8 mouse cellular contexts compared by ENCODE assay signal in the genomic region with DNA sequence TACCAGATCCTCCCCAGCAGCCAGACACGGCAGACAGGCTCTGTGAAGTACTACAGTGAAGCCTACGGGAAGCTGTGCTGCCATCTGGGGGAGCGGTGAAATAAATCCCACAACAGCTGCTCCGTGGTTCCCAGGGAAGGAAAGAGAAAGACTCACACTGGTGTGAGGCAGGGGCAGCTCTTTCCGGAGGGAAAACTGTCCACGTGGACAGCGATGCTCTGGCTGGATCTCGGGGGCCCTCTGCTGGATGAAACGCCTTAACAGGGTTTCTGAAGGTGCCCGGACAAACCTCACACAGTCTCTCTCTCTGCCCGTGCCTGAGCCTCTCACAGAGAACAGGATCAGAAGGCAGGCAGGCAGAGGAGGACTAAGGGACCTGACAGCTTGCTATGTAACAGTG. TPM values are rescaled to one million over a fixed set of nuclear protein-coding genes. Genes with fewer than 3 reads are reported as not detected.
DNase-seq lines count a peak whose midpoint lies in the region; ATAC-seq and TF ChIP-seq lines count a peak whose summit lies in the region.

No protein-coding gene starts in this region.

- H3K4me3 ChIP-seq in C2C12 (ENCODE audit: insufficient read depth, poor library complexity, severe bottlenecking) (no peak overlapping the region), myocyte (no peak overlapping the region)
- H3K4me3 ChIP-seq in forebrain, embryonic 11.5 days (ENCODE audit: low read depth, low read length) = no peak overlapping the region
- H3K4me3 ChIP-seq in heart, embryonic 15.5 days = peak overlapping the region; percentile 7; the same call in 1 of the 2 replicates
- H3K4me3 ChIP-seq in liver, adult 2 months (ENCODE audit: insufficient read depth, low read depth, low read length) = no peak overlapping the region

- H3K79me3 ChIP-seq in C2C12 (ENCODE audit: low read depth) = no peaks in the 10 kb centered on the region

- H3K4me1 ChIP-seq in forebrain, embryonic 11.5 days (replicated peaks; ENCODE audit: control insufficient read depth, insufficient read depth, low read length) = peaks cover 24% of the 10 kb centered on the region
- peaks cover 9% of the 10 kb centered on the region for H3K4me1 ChIP-seq in heart, embryonic 15.5 days (replicated peaks)
- H3K4me1 ChIP-seq in liver, adult 2 months (ENCODE audit: control insufficient read depth, insufficient read depth, low read length) = peaks cover 2% of the 10 kb centered on the region; the same call in 1 of the 2 replicates

- H3ac ChIP-seq in C2C12 (ENCODE audit: control insufficient read depth, insufficient read length, low read depth) (peak overlapping the region; percentile 28), myocyte (ENCODE audit: control insufficient read depth, insufficient read length) (no peak overlapping the region)

- H3K9me3 ChIP-seq in forebrain, embryonic 11.5 days (ENCODE audit: control insufficient read depth, low read length) = no peaks in the 10 kb centered on the region
- H3K9me3 ChIP-seq in heart, embryonic 15.5 days (replicated peaks) = no peaks in the 10 kb centered on the region

- H3K27ac ChIP-seq in forebrain, embryonic 11.5 days (ENCODE audit: low read depth, low read length) = 0 out of 2 replicates have a peak overlapping the region, but pooled peaks have one; percentile 10
- H3K27ac ChIP-seq in heart, embryonic 15.5 days = peak overlapping the region; percentile 38; the same call in 1 of the 2 replicates
- H3K27ac ChIP-seq in liver, adult 2 months (replicated peaks; ENCODE audit: insufficient read depth, low read depth, low read length) = no peak overlapping the region

- H3K79me2 ChIP-seq in C2C12 (ENCODE audit: control insufficient read depth, insufficient read depth) (no peaks in the 10 kb centered on the region), myocyte (ENCODE audit: control insufficient read depth, insufficient read depth) (no peaks in the 10 kb centered on the region)
- no peaks in the 10 kb centered on the region; the same call in 1 of the 2 replicates for H3K79me2 ChIP-seq in liver, adult 2 months (ENCODE audit: control insufficient read depth, insufficient read depth, low read length)

- no peaks in the 10 kb centered on the region for H3K27me3 ChIP-seq in C2C12 (ENCODE audit: control insufficient read depth, insufficient read depth, insufficient read length)
- H3K27me3 ChIP-seq in forebrain, embryonic 11.5 days (ENCODE audit: control insufficient read depth, insufficient read depth, low read length) = no peaks in the 10 kb centered on the region
- H3K27me3 ChIP-seq in heart, embryonic 15.5 days = peaks cover 16% of the 10 kb centered on the region; the same call in 1 of the 2 replicates
- no peaks in the 10 kb centered on the region for H3K27me3 ChIP-seq in liver, adult 2 months (ENCODE audit: control insufficient read depth, insufficient read depth, low read length)
- peaks cover 7% of the 10 kb centered on the region for H3K27me3 ChIP-seq in myocyte (ENCODE audit: control insufficient read depth, insufficient read depth, insufficient read length)

- 0 out of 2 replicates have a peak overlapping the region, but pooled peaks have one; percentile 15 for H3K4me2 ChIP-seq in forebrain, embryonic 11.5 days (ENCODE audit: low read depth, low read length, severe bottlenecking)
- H3K4me2 ChIP-seq in heart, embryonic 15.5 days = peak overlapping the region; percentile 54
- peak overlapping the region; percentile 46 for H3K4me2 ChIP-seq in myocyte (ENCODE audit: low read depth)

- TF ChIP-seq CTCF in C2C12 (IDR thresholded peaks at IDR 0.05; ENCODE audit: control insufficient read depth, insufficient read depth, insufficient read length) = peak; percentile 69
- TF ChIP-seq CTCF in brain, embryonic 14.5 days (IDR thresholded peaks at IDR 0.05; ENCODE audit: borderline replicate concordance, extremely low read depth, insufficient read depth, insufficient read length) = peak; percentile 93
- TF ChIP-seq CTCF in liver, adult 2 months (IDR thresholded peaks at IDR 0.05; ENCODE audit: low read depth, low read length) = peak; percentile 89

- no peaks in the 10 kb centered on the region for H3K36me3 ChIP-seq in C2C12 (ENCODE audit: control insufficient read depth, insufficient read depth)
- no peaks in the 10 kb centered on the region for H3K36me3 ChIP-seq in forebrain, embryonic 11.5 days (ENCODE audit: control insufficient read depth, insufficient read depth, low read length)
- H3K36me3 ChIP-seq in heart, embryonic 15.5 days = no peaks in the 10 kb centered on the region
- H3K36me3 ChIP-seq in liver, adult 2 months (ENCODE audit: control insufficient read depth, insufficient read depth, low read length) = no peaks in the 10 kb centered on the region
- H3K36me3 ChIP-seq in myocyte (ENCODE audit: control insufficient read depth, insufficient read depth) = no peaks in the 10 kb centered on the region

- H3K9ac ChIP-seq in forebrain, embryonic 11.5 days (ENCODE audit: low read length) = peak overlapping the region; percentile 45
- H3K9ac ChIP-seq in heart, embryonic 15.5 days = 0 out of 2 replicates have a peak overlapping the region, but pooled peaks have one; percentile 7
- H3K9ac ChIP-seq in liver, adult 2 months (ENCODE audit: low read depth, low read length) = 0 out of 2 replicates have a peak overlapping the region, but pooled peaks have one; percentile 5

- 2% methylated on average over 11 of the region's 11 CpGs for WGBS in forebrain, embryonic 11.5 days
- under 1% methylated on average over 11 of the region's 11 CpGs for WGBS in heart, embryonic 15.5 days
- 7% methylated on average over 11 of the region's 11 CpGs for WGBS in liver, adult 2 months

- ATAC-seq in forebrain, embryonic 11.5 days (replicated peaks; ENCODE audit: low FRiP score) = peak; percentile 79
- peak; percentile 88 for ATAC-seq in heart, embryonic 15.5 days (replicated peaks; ENCODE audit: insufficient number of reproducible peaks, insufficient read depth, low FRiP score, low read depth)

- TF ChIP-seq POLR2A in brain, embryonic 14.5 days (IDR thresholded peaks at IDR 0.05; ENCODE audit: borderline replicate concordance, extremely low read depth, insufficient read depth, insufficient read length, poor library complexity, severe bottlenecking) = no peak
- TF ChIP-seq POLR2A in liver, adult 2 months (IDR thresholded peaks at IDR 0.05; ENCODE audit: extremely low read depth, insufficient read depth, low read length) = no peak
- TF ChIP-seq POLR2A in myocyte (IDR thresholded peaks at IDR 0.05; ENCODE audit: insufficient read length, low read depth) = no peak

- peak; percentile 93 for DNase-seq in brain, embryonic 14.5 days (ENCODE audit: low read depth)
- DNase-seq in forebrain, embryonic 11.5 days (ENCODE audit: low spot score) = peak; percentile 90
- DNase-seq in kidney, postnatal 10 days = peak; percentile 94
- DNase-seq in liver, adult 2 months (ENCODE audit: extremely low read depth, low read depth, low spot score) = peak; percentile 29
- DNase-seq in spleen, postnatal 4 days (ENCODE audit: low spot score in 2 of 2) = peak; percentile 48 to 81

TF ChIP-seq in C2C12, 6 proteins besides CTCF, POLR2A, EP300 and RAD21:
- TF ChIP-seq CEBPB (IDR thresholded peaks at IDR 0.05; ENCODE audit: low read depth) (no peak), FOSL1 (IDR thresholded peaks at IDR 0.05; ENCODE audit: insufficient read depth, low read length, poor library complexity, severe bottlenecking) (no peak), MYOG (IDR thresholded peaks at IDR 0.05; ENCODE audit: control insufficient read depth, extremely low read depth, insufficient read length) (no peak), MYOD1 (IDR thresholded peaks at IDR 0.05; ENCODE audit: control insufficient read depth, insufficient read length, low read depth) (peak; percentile 87), USF1 (IDR thresholded peaks at IDR 0.05; ENCODE audit: low read depth) (peak; percentile 90), MAX (IDR thresholded peaks at IDR 0.05) (peak; percentile 98)

TF ChIP-seq in myocyte, 11 proteins besides CTCF, POLR2A, EP300 and RAD21:
- TF ChIP-seq SRF (IDR thresholded peaks at IDR 0.05; ENCODE audit: control insufficient read depth, insufficient read length, low read depth) = peak; percentile 42
- peak; percentile 16 to 90 (median 82) for TF ChIP-seq MYOG (IDR thresholded peaks at IDR 0.05; ENCODE audit: control insufficient read depth in 1 of 3, insufficient read depth in 1 of 3, insufficient read length in 2 of 3, low read depth in 2 of 3)
- TF ChIP-seq MYOD1 (IDR thresholded peaks at IDR 0.05; ENCODE audit: control insufficient read depth in 1 of 3, insufficient read length in 2 of 3, low read depth in 2 of 3) = peak; percentile 58 to 90 (median 88)
- TF ChIP-seq REST (IDR thresholded peaks at IDR 0.05; ENCODE audit: insufficient read depth, insufficient read length) = no peak
- TF ChIP-seq E2F4 (IDR thresholded peaks at IDR 0.05; ENCODE audit: insufficient read depth) = no peak
- TF ChIP-seq MAX (IDR thresholded peaks at IDR 0.05; ENCODE audit: low read depth) = peak; percentile 93
- TF ChIP-seq USF1 (IDR thresholded peaks at IDR 0.05; ENCODE audit: low read depth) = peak; percentile 93
- peak; percentile 49 for TF ChIP-seq TCF12 (IDR thresholded peaks at IDR 0.05; ENCODE audit: insufficient read depth, poor library complexity, severe bottlenecking)

RNA-seq across cellular contexts. Expression of gene Prkcz, which starts 53.1 kb away (rescaled TPM):
- polyA plus RNA-seq in C2C12 (2012; fragmentation: generic; extraction: Trizol) = 0.06 TPM
- 73.8 and 80.3 TPM in 2 replicates for polyA plus RNA-seq in brain, embryonic 14.5 days (2012; rRNA removed)
- 16.5 and 20.8 TPM in 2 replicates for polyA plus RNA-seq in forebrain, embryonic 11.5 days (2014; fragmentation: Nextera tagmentation; extraction: Ambion mirVana)
- polyA plus RNA-seq in heart, embryonic 15.5 days (2015; fragmentation: Nextera tagmentation; extraction: Ambion mirVana) = 6.3 and 7.3 TPM in 2 replicates
- total RNA-seq in liver, adult 2 months (2014; rRNA removed) = 13.8 and 18.3 TPM in 2 replicates
- 11.4 and 11.6 TPM in 2 replicates for polyA plus RNA-seq in liver, adult 2 months (2012; rRNA removed)
- 0.36 TPM for polyA plus RNA-seq in myocyte (2012; fragmentation: generic; extraction: Trizol)

RNA-seq across cellular contexts. Expression of gene Faap20, which starts 58.5 kb away (rescaled TPM):
- polyA plus RNA-seq in C2C12 (2012; fragmentation: generic; extraction: Trizol) (30.6 TPM), myocyte (2012; fragmentation: generic; extraction: Trizol) (40.4 TPM)
- polyA plus RNA-seq in brain, embryonic 14.5 days (2012; rRNA removed) = 71.9 and 96.0 TPM in 2 replicates
- polyA plus RNA-seq in forebrain, embryonic 11.5 days (2014; fragmentation: Nextera tagmentation; extraction: Ambion mirVana) = 105 and 107 TPM in 2 replicates
- polyA plus RNA-seq in heart, embryonic 15.5 days (2015; fragmentation: Nextera tagmentation; extraction: Ambion mirVana) = 64.7 and 67.7 TPM in 2 replicates
- 5.4 and 7.4 TPM in 2 replicates for total RNA-seq in liver, adult 2 months (2014; rRNA removed)
- polyA plus RNA-seq in liver, adult 2 months (2012; rRNA removed) = 28.6 and 33.8 TPM in 2 replicates

Comparison
In these comparisons a context has a peak if more than half of its experiments do, and no peak if none do; other contexts are left out.
1. DNase-seq: peak in every context shown above with its lines; median percentile 94 in kidney, postnatal 10 days; 93 in brain, embryonic 14.5 days; 90 in forebrain, embryonic 11.5 days; 64 in spleen, postnatal 4 days; 29 in liver, adult 2 months.